Mouse (Mus musculus) liver, adult 2 months (tissue): ENCODE results near the gene Kif5c. TPM values are rescaled to one million over a fixed set of nuclear protein-coding genes. Genes with fewer than 3 reads are reported as not detected.

Experiments used
- DNase-seq: peaks from one replicate; pipeline ENCODE4 v3.0.0-alpha.2; 2011; ENCODE audit warnings: low read depth, low spot score; ENCODE audit errors: extremely low read depth
- H3K27ac ChIP-seq: fragments of 200-500 bp; replicated peaks from 2 replicates; pipeline ENCODE4 v1.5.1; 2012; ENCODE audit warnings: low read depth, mild to moderate bottlenecking, control low read depth, inconsistent platforms, low read length; ENCODE audit not compliant: insufficient read depth
- H3K27me3 ChIP-seq: fragments of 200-500 bp; 2 replicates; pipeline ENCODE4 v1.6.1; 2012; ENCODE audit warnings: mild to moderate bottlenecking, moderate library complexity, low read length, inconsistent platforms; ENCODE audit not compliant: control insufficient read depth, insufficient read depth
- H3K36me3 ChIP-seq: fragments of 200-500 bp; 2 replicates; pipeline ENCODE4 v1.6.1; 2012; ENCODE audit warnings: low read length, inconsistent platforms; ENCODE audit not compliant: control insufficient read depth, insufficient read depth
- H3K4me1 ChIP-seq: fragments of 200-500 bp; 2 replicates; pipeline ENCODE4 v1.6.1; 2011; ENCODE audit warnings: low read length; ENCODE audit not compliant: control insufficient read depth, insufficient read depth
- H3K4me3 ChIP-seq: fragments of 200-500 bp; 2 replicates; pipeline ENCODE4 v1.5.1; 2011; ENCODE audit warnings: low read depth, mild to moderate bottlenecking, control low read depth, low read length, moderate library complexity; ENCODE audit not compliant: insufficient read depth
- H3K79me2 ChIP-seq: fragments of 200-500 bp; 2 replicates; pipeline ENCODE4 v1.6.1; 2012; ENCODE audit warnings: inconsistent platforms, mild to moderate bottlenecking, low read length, moderate library complexity; ENCODE audit not compliant: control insufficient read depth, insufficient read depth
- H3K9ac ChIP-seq: fragments of 200-500 bp; 2 replicates; pipeline ENCODE4 v1.6.1; 2012; ENCODE audit warnings: low read depth, mild to moderate bottlenecking, control low read depth, inconsistent platforms, low read length
- CTCF ChIP-seq: fragments of 200-500 bp; IDR thresholded peaks from 2 replicates; pipeline ENCODE4 v1.5.1; 2011; ENCODE audit warnings: low read depth, low read length, control low read depth
- POLR2A ChIP-seq: fragments of 200-500 bp; IDR thresholded peaks from 2 replicates; pipeline ENCODE4 v1.6.1; 2011; ENCODE audit warnings: low read length, control low read depth; ENCODE audit not compliant: insufficient read depth; ENCODE audit errors: extremely low read depth
- WGBS: fragments of 180-500 bp; shearing (Covaris S2); methylation state at CpG from one replicate; pipeline ENCODE4 v1.1.7; 2018; 5-methylcytosine and 5-hydroxymethylcytosine counted together
- polyA plus RNA-seq: library from polyadenylated mRNA; depleted of rRNA; stranded (reverse); fragments of >200 nt; gene quantifications from 2 replicates; pipeline ENCODE4 v1.2.3, GENCODE M21; 2012; rRNA removed
- total RNA-seq: library from RNA; depleted of rRNA; stranded (reverse); fragments of >200 nt; gene quantifications from 2 replicates; pipeline ENCODE4 v1.2.3, GENCODE M21; 2014; rRNA removed

Kif5c gene
- total RNA-seq = under 0.01 and 0.54 TPM in 2 replicates
- polyA plus RNA-seq = not detected in 2 replicates

GRCm38 (mm10) chr2:49618829-49619718 is at the start of gene Kif5c:
TSS of gene Kif5c (plus strand) at chr2:49619298.
- peaks cover 19% of the 10 kb centered on the region for H3K27me3 ChIP-seq
- no peaks in the 10 kb centered on the region for H3K79me2 ChIP-seq
- DNase-seq = peak; percentile 22
- TF ChIP-seq POLR2A (no peak), CTCF (no peak)
- no peak within 1 kb of the TSS for H3K9ac ChIP-seq
- H3K36me3 ChIP-seq = no peaks in the 10 kb centered on the region
- H3K4me3 ChIP-seq = peak within 1 kb of the TSS; percentile 59; the same call in 1 of the 2 replicates
- 5% methylated on average over 53 of the region's 54 CpGs for WGBS
- no peaks in the 10 kb centered on the region for H3K4me1 ChIP-seq
- H3K27ac ChIP-seq = no peak within 1 kb of the TSS

DNA sequence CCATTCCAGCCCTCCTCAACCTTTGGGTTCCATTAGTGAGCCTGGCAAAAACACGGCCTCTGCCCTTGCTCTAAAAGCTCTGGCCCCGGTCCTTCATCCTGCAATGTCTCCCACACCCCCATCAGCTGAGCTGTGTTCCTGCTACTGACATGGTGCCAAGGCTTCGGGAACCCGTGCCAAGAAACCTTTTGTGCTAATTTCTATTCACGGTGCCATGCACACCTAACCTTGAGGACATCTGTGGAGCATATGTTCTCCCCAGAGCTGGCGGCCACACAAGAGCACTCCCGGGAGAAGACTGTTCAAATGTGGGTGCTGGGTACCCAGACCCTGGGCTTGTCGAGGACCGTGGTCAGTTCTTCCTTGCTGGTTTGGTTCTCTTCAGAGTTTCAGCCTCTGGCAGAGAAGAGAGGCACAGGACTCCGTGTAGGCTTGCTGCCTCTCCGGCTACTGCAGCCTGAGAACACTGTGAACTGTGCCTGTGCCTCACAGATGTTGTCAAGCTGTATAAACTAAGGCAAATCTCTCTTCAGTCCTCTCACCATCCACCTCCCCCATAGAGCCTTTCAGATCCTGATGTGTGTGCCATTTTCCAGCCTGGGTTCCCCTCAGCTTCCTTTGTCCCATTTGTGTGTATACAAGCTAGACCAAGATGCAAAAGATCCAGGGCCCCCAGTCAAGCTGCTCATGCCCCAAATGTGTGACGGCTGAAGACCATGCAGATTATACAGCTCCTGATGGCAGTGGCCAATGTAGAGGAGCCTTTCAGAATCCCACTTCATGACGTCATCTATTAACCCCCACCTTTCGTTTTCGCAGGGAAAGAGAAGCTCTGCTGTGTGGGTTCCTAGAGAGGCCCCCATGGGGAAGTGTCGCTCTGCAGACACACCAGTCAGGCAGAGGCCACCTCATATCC is 49.0 kb upstream of the Kif5c start:
- 74% methylated on average over 16 of the region's 16 CpGs for WGBS
- DNase-seq = no peak
- H3K9ac ChIP-seq = no peak overlapping the region
- no peak overlapping the region for H3K27ac ChIP-seq
- TF ChIP-seq POLR2A (no peak), CTCF (no peak)
- no peaks in the 10 kb centered on the region for H3K36me3 ChIP-seq
- no peak overlapping the region for H3K4me3 ChIP-seq
- H3K79me2 ChIP-seq = no peaks in the 10 kb centered on the region
- no peaks in the 10 kb centered on the region for H3K4me1 ChIP-seq
- no peaks in the 10 kb centered on the region for H3K27me3 ChIP-seq

DNA sequence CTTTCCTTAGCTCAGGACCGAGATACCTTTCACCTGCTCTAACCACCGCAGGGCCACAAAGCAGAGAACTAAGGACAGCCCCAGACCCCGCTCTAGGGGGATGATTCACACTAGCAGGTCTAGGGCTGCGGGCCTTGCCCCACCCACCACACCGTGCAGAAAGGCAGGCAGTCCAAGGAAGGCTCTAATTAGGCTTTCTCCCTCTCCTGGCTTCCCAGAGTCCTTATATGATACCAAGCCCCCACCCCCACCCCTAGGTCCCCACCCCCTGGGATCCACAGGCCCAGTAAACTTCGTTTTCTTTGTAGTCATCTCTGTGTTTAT is 48.4 kb upstream of the Kif5c start:
- no peak overlapping the region for H3K9ac ChIP-seq
- no peaks in the 10 kb centered on the region for H3K4me1 ChIP-seq
- TF ChIP-seq CTCF (no peak), POLR2A (no peak)
- H3K27ac ChIP-seq = no peak overlapping the region
- no peak overlapping the region for H3K4me3 ChIP-seq
- no peaks in the 10 kb centered on the region for H3K79me2 ChIP-seq
- 74% methylated on average over 6 of the region's 6 CpGs for WGBS
- no peaks in the 10 kb centered on the region for H3K27me3 ChIP-seq
- no peaks in the 10 kb centered on the region for H3K36me3 ChIP-seq
- DNase-seq = no peak

GRCm38 (mm10) chr2:49571159-49571920 is 47.8 kb upstream of the Kif5c start:
- Histone ChIP-seq H3K27ac (no peak overlapping the region), H3K9ac (no peak overlapping the region), H3K4me3 (no peak overlapping the region), H3K27me3 (no peaks in the 10 kb centered on the region), H3K4me1 (no peaks in the 10 kb centered on the region), H3K36me3 (no peaks in the 10 kb centered on the region), H3K79me2 (no peaks in the 10 kb centered on the region)
- TF ChIP-seq POLR2A (no peak), CTCF (no peak)
- 78% methylated on average over 11 of the region's 11 CpGs for WGBS
- no peak for DNase-seq

GRCm38 (mm10) chr2:49572111-49572642 is 46.9 kb upstream of the Kif5c start:
- H3K9ac ChIP-seq = no peak overlapping the region
- no peaks in the 10 kb centered on the region for H3K36me3 ChIP-seq
- no peaks in the 10 kb centered on the region for H3K79me2 ChIP-seq
- H3K27me3 ChIP-seq = no peaks in the 10 kb centered on the region
- H3K27ac ChIP-seq = no peak overlapping the region
- no peak overlapping the region for H3K4me3 ChIP-seq
- H3K4me1 ChIP-seq = no peaks in the 10 kb centered on the region
- no peak for DNase-seq
- 80% methylated on average over 12 of the region's 12 CpGs for WGBS
- TF ChIP-seq POLR2A = no peak
- TF ChIP-seq CTCF = no peak
